Mouse (Mus musculus): ENCODE data around the gene Rgs14. TPM values are rescaled to one million over a fixed set of nuclear protein-coding genes. Genes with fewer than 3 reads are reported as not detected.

Gene Rgs14
- polyA plus RNA-seq, 1 experiment from 2014 or later, result 0.29 TPM

DNA sequence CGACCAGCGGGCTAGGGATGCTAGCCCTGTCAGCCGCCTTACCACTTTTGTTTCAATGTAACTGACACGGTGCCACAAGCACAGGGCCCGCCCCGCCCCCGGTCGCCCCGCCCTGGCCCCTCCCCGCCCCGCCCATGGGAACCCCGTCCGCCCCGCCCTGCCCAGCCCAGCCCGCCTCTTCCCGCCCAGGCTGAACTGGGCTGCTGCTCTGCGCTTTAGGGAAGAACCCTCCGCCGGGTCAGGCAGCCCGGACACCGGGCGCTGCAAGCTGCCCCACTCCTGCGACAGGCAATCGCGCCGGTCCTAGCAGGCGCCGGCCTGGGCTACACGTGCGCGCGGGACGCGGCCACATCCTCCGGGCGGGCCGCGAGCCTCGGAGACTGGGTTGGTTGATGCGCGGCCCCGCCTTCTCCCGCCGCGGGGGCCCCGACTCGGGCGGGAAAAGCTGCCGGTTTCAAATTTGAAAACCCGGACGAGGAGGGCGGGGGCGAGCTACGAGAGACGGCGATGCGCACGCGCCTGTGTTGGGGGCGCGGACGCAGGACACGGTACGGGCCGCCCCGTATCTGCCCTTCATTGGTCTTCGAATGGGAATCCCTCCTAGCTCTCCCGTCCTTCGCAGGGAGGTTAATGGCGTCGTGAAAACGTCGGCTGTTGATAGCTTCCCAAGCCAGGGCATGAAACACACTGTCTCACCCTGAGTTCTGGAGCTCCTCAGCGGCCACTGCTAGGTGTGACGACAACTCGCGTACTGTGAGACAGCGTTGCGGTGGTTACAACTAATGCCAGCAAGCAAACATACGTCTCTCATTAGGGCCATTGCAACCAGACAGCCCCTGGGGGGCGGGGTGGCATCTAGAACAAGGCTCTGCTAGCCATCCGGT lies 39.6 kb upstream of the Rgs14 start, which contains the start of gene Mxd3:
Gene Mxd3, minus strand, starts transcription at position 141 of the 884 bp plus-strand sequence.
- peaks cover 30% of the 10 kb centered on the region for H3K4me1 ChIP-seq (replicated peaks)
- peak; percentile 83 for ATAC-seq (ENCODE audit: low FRiP score, low read depth)
- WGBS, result under 1% methylated on average over 66 of the region's 82 CpGs

GRCm38 (mm10) chr13:55330567-55331400 lies 38.7 kb upstream of the Rgs14 start:
- ATAC-seq (ENCODE audit: low FRiP score, low read depth), result no peak; the same call in 1 of the 2 replicates
- Histone ChIP-seq H3K4me3 (peak overlapping the region; percentile 80), H3K4me1 (replicated peaks) (peaks cover 30% of the 10 kb centered on the region), H3K36me3 (no peaks in the 10 kb centered on the region), H3K27ac (replicated peaks) (peak overlapping the region; percentile 82), H3K27me3 (no peaks in the 10 kb centered on the region), H3K9me3 (no peaks in the 10 kb centered on the region), H3K4me2 (peak overlapping the region; percentile 81), H3K9ac (peak overlapping the region; percentile 59)
- 48% methylated on average over 14 of the region's 14 CpGs for WGBS

More for the DNA sequence above, 39.6 kb upstream of the Rgs14 start, which contains the start of gene Mxd3:
- H3K9me3 ChIP-seq, result no peaks in the 10 kb centered on the region
- peak within 1 kb of the TSS; percentile 81 for H3K4me2 ChIP-seq
- peak within 1 kb of the TSS; percentile 82 for H3K27ac ChIP-seq (replicated peaks)
- peak within 1 kb of the TSS; percentile 80 for H3K4me3 ChIP-seq
- peak within 1 kb of the TSS; percentile 59 for H3K9ac ChIP-seq
- peaks cover 8% of the 10 kb centered on the region for H3K36me3 ChIP-seq
- no peaks in the 10 kb centered on the region for H3K27me3 ChIP-seq

DNA sequence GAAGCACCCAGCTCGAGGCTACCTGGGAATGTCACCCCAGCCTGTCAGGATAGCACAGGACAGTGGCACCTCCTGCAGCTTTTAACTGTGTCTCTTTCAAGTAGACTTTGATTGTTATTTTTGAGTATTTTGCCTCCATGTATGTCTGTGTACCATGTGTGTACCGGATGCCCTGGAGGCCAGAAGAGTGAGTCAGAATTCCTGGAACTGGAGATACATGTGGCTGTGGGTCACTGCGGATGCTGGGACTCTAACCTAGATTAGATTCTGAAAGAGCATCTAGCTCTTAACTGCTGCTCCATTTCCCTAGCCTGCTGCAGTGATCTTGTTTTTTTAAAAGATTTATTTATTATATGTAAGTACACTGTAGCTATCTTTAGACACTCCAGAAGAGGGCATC lies 37.2 kb upstream of the Rgs14 start:
- Histone ChIP-seq H3K4me2 (no peak overlapping the region), H3K4me3 (no peak overlapping the region), H3K27me3 (no peaks in the 10 kb centered on the region), H3K36me3 (no peaks in the 10 kb centered on the region), H3K9me3 (no peaks in the 10 kb centered on the region), H3K27ac (replicated peaks) (no peak overlapping the region), H3K9ac (no peak overlapping the region), H3K4me1 (replicated peaks) (peaks cover 25% of the 10 kb centered on the region)
- no peak for ATAC-seq (ENCODE audit: low FRiP score, low read depth)
- WGBS, result 87% methylated on average over 3 of the region's 3 CpGs

GRCm38 (mm10) chr13:55335701-55336100 lies 33.8 kb upstream of the Rgs14 start:
- no peak for ATAC-seq (ENCODE audit: low FRiP score, low read depth)
- Histone ChIP-seq H3K4me3 (no peak overlapping the region), H3K9me3 (no peaks in the 10 kb centered on the region), H3K27me3 (no peaks in the 10 kb centered on the region), H3K4me2 (no peak overlapping the region), H3K36me3 (no peaks in the 10 kb centered on the region), H3K4me1 (replicated peaks) (peaks cover 2% of the 10 kb centered on the region), H3K27ac (replicated peaks) (no peak overlapping the region), H3K9ac (no peak overlapping the region)
- 80% methylated on average over 4 of the region's 4 CpGs for WGBS

GRCm38 (mm10) chr13:55337341-55337975 lies 32.1 kb upstream of the Rgs14 start:
- 66% methylated on average over 10 of the region's 10 CpGs for WGBS
- ATAC-seq (ENCODE audit: low FRiP score, low read depth), result no peak
- H3K4me1 ChIP-seq (replicated peaks), result no peaks in the 10 kb centered on the region
- no peaks in the 10 kb centered on the region for H3K9me3 ChIP-seq
- no peaks in the 10 kb centered on the region for H3K27me3 ChIP-seq
- no peak overlapping the region for H3K27ac ChIP-seq (replicated peaks)
- H3K36me3 ChIP-seq, result no peaks in the 10 kb centered on the region
- H3K4me3 ChIP-seq, result no peak overlapping the region
- H3K4me2 ChIP-seq, result no peak overlapping the region
- H3K9ac ChIP-seq, result no peak overlapping the region

DNA sequence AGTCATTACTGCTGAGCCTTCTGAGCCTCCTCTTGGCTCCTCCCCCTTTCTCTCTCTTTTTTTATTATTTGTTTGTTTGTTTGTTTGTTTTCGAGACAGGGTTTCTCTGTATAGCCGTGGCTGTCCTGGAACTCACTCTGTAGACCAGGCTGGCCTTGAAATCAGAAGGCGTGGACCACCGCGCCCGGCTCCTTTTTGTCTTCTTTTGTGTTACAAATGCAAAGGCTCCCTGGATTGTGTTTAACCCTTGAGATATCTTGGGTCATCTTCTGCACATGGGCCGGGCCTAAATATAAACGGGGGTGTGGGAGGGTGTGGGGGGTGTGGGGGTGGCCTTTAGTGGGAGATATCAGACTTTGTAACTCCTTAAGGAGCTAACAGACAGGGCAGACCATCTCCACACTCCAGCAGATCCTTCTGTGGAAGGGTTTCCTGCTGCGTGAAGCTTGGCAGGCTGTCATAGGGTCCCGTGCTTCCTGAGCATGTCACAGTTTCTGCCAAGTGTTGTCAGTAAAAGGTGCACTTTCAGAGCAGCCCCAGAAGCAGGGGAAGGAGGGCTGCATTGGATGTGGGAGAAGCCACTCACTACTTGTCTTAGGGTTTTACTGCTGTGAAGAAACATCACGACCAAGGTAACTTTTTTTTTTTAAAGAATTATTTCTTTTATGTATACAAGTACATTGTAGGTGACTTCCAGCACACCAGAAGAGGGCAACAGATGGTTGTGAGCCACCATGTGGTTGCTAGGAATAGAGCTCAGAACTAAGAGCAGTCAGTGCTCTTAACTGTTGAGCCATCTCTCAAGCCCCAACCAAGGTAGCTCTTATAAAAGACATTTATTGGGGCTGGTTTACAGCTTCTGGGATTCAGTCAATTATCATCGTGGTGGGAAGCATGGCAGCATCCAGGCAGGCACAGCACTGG lies 31.1 kb upstream of the Rgs14 start:
- H3K4me1 ChIP-seq (replicated peaks), result no peaks in the 10 kb centered on the region
- H3K36me3 ChIP-seq, result no peaks in the 10 kb centered on the region
- no peaks in the 10 kb centered on the region for H3K9me3 ChIP-seq
- no peaks in the 10 kb centered on the region for H3K27me3 ChIP-seq
- no peak overlapping the region for H3K4me3 ChIP-seq
- no peak overlapping the region for H3K27ac ChIP-seq (replicated peaks)
- no peak for ATAC-seq (ENCODE audit: low FRiP score, low read depth)
- no peak overlapping the region for H3K4me2 ChIP-seq
- no peak overlapping the region for H3K9ac ChIP-seq
- 54% methylated on average over 12 of the region's 12 CpGs for WGBS

GRCm38 (mm10) chr13:55339259-55339658 lies 30.3 kb upstream of the Rgs14 start:
- Histone ChIP-seq H3K27ac (replicated peaks) (no peak overlapping the region), H3K9me3 (no peaks in the 10 kb centered on the region), H3K4me1 (replicated peaks) (no peaks in the 10 kb centered on the region), H3K36me3 (peaks cover 7% of the 10 kb centered on the region; the same call in 1 of the 2 replicates), H3K9ac (no peak overlapping the region), H3K4me2 (no peak overlapping the region), H3K27me3 (no peaks in the 10 kb centered on the region), H3K4me3 (no peak overlapping the region)
- no peak for ATAC-seq (ENCODE audit: low FRiP score, low read depth)
- WGBS, result 44% methylated on average over 2 of the region's 2 CpGs

- Histone ChIP-seq H3K4me1 (replicated peaks) (no peaks in the 10 kb centered on the region), H3K9me3 (no peaks in the 10 kb centered on the region), H3K27ac (replicated peaks) (no peak overlapping the region), H3K27me3 (no peaks in the 10 kb centered on the region), H3K36me3 (peaks cover 39% of the 10 kb centered on the region), H3K9ac (no peak overlapping the region), H3K4me2 (no peak overlapping the region), H3K4me3 (no peak overlapping the region)
- 45% methylated on average over 11 of the region's 11 CpGs for WGBS
- no peak for ATAC-seq (ENCODE audit: low FRiP score, low read depth)
Observed at GRCm38 (mm10) chr13:55342469-55342868, 27.1 kb upstream of the Rgs14 start.

DNA sequence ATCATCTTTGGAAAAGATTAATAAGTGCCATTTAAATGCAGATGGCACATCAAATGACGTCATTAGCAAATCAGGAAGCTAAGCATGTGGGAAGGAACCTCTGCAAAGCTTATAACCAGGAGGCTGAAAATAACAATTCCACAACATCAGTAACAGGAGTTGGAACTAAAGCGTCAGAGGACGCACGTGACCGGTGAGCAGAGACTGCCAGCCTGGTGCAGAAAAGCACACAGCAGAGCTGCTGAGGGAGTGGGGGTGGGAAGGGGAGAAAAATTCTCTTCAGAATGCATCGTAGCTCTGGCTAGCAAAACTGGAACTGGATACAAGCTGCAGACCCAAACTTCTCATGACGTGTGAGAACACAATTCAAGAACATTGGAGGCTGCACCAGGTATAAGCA lies 25.2 kb upstream of the Rgs14 start:
- no peaks in the 10 kb centered on the region for H3K27me3 ChIP-seq
- no peak overlapping the region for H3K4me2 ChIP-seq
- ATAC-seq (ENCODE audit: low FRiP score, low read depth), result no peak
- 88% methylated on average over 7 of the region's 7 CpGs for WGBS
- peaks cover 54% of the 10 kb centered on the region for H3K36me3 ChIP-seq
- no peaks in the 10 kb centered on the region for H3K4me1 ChIP-seq (replicated peaks)
- no peak overlapping the region for H3K9ac ChIP-seq
- no peak overlapping the region for H3K27ac ChIP-seq (replicated peaks)
- no peaks in the 10 kb centered on the region for H3K9me3 ChIP-seq
- no peak overlapping the region for H3K4me3 ChIP-seq

- Histone ChIP-seq H3K9ac (no peak overlapping the region), H3K4me1 (replicated peaks) (no peaks in the 10 kb centered on the region), H3K9me3 (no peaks in the 10 kb centered on the region), H3K27ac (replicated peaks) (no peak overlapping the region), H3K36me3 (peaks cover 73% of the 10 kb centered on the region), H3K27me3 (no peaks in the 10 kb centered on the region), H3K4me2 (no peak overlapping the region), H3K4me3 (no peak overlapping the region)
- 0 out of 2 replicates have a peak, but pooled peaks have one; percentile 27 for ATAC-seq (ENCODE audit: low FRiP score, low read depth)
- 90% methylated on average over 11 of the region's 11 CpGs for WGBS
Observed at GRCm38 (mm10) chr13:55346745-55347144, 22.8 kb upstream of the Rgs14 start.

DNA sequence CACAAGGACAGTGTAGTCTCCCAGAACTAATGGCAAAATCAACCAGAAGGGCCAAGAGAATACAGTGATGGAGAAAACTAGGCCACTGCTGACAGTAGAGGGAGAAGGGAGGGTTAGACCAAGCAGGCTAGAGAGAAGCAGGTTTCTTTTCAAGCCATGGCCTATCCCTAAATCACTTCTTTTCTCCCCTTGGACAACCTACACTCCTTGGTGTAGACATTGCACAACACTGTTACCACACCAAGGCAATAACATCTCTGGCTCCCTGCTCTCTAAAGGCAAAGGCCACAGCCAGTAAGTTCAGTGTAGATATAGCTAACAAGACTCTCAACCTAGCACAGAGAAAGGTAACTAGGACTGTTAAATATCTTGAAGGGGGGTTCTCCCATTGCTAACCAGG lies 8.4 kb upstream of the Rgs14 start:
- no peak overlapping the region for H3K27ac ChIP-seq (replicated peaks)
- peak overlapping the region; percentile 90 for H3K4me2 ChIP-seq
- no peaks in the 10 kb centered on the region for H3K9me3 ChIP-seq
- H3K36me3 ChIP-seq, result peaks cover 12% of the 10 kb centered on the region
- peaks cover 29% of the 10 kb centered on the region for H3K4me1 ChIP-seq (replicated peaks)
- ATAC-seq (ENCODE audit: low FRiP score, low read depth), result no peak
- peak overlapping the region; percentile 88 for H3K9ac ChIP-seq
- H3K27me3 ChIP-seq, result 0 out of 2 replicates have a peak, but pooled peaks cover 2% of the 10 kb centered on the region
- H3K4me3 ChIP-seq, result peak overlapping the region; percentile 67
